Mouse (Mus musculus) heart, adult 2 months (tissue): ENCODE measurements at regions not wholly inside any gene's neighbourhood (a gene's known extent, or its start where the extent isn't known, plus 50 kb on each side); places are given as distances from the start of the nearest gene placed in this dataset.
"Not testable (repeated sequence)": the region's sequence is repeated elsewhere in the genome, so short reads cannot be mapped to it uniquely, and the experiment has no call there.

Experiments used
- DNase-seq, 2 experiments: peaks; one replicate each; pipeline ENCODE4 v3.0.0; 2021
- H3K27ac ChIP-seq: fragments of 200-600 bp; 2 replicates; pipeline ENCODE4 v1.8.1; 2022
- H3K27me3 ChIP-seq: fragments of 200-500 bp; 2 replicates; pipeline ENCODE4 v1.6.1; 2012; ENCODE audit warnings: mild to moderate bottlenecking, low read length, inconsistent platforms, mixed read lengths; ENCODE audit not compliant: control insufficient read depth, insufficient read depth
- H3K36me3 ChIP-seq: fragments of 200-500 bp; 2 replicates; pipeline ENCODE4 v1.6.1; 2012; ENCODE audit warnings: low read length, inconsistent platforms; ENCODE audit not compliant: control insufficient read depth, insufficient read depth
- H3K4me1 ChIP-seq: fragments of 200-500 bp; 2 replicates; pipeline ENCODE4 v1.6.1; 2011; ENCODE audit warnings: low read length; ENCODE audit not compliant: control insufficient read depth, insufficient read depth
- H3K4me3 ChIP-seq: fragments of 200-600 bp; 2 replicates; pipeline ENCODE4 v1.8.1; 2022
- H3K79me2 ChIP-seq: fragments of 200-500 bp; replicated peaks from 2 replicates; pipeline ENCODE4 v1.6.1; 2012; ENCODE audit warnings: mild to moderate bottlenecking, inconsistent platforms, low read length, moderate library complexity, mixed read lengths; ENCODE audit not compliant: control insufficient read depth, insufficient read depth
- H3K9ac ChIP-seq: fragments of 200-500 bp; 2 replicates; pipeline ENCODE4 v1.6.1; 2012; ENCODE audit warnings: low read depth, mild to moderate bottlenecking, control low read depth, inconsistent platforms, low read length, mixed read lengths
- CTCF ChIP-seq: fragments of 200-600 bp; IDR thresholded peaks from 2 replicates; pipeline ENCODE4 v1.8.1; 2022; ENCODE audit warnings: antibody characterized with exemption, mild to moderate bottlenecking, moderate library complexity
- EP300 ChIP-seq: fragments of 200-500 bp; IDR thresholded peaks from 2 replicates; pipeline ENCODE4 v1.6.1; 2011; ENCODE audit warnings: low read depth, low read length, control low read depth; ENCODE audit not compliant: insufficient read depth
- POLR2A ChIP-seq: fragments of 200-500 bp; IDR thresholded peaks from 2 replicates; pipeline ENCODE4 v1.6.1; 2011; ENCODE audit warnings: mild to moderate bottlenecking, low read depth, low read length, control low read depth; ENCODE audit not compliant: insufficient read depth
- WGBS: fragments of 180-500 bp; shearing (Covaris S2); methylation state at CpG from one replicate; pipeline ENCODE4 v1.1.7; 2018; 5-methylcytosine and 5-hydroxymethylcytosine counted together
- intact Hi-C: fragments of 180-260 bp; cut with DNase I; formaldehyde crosslinking; loops from one replicate; pipeline ENCODE4 v1.15.1; 2025
- microRNA-seq, 2 experiments: library from miRNA; unstranded; fragments of <30 nt; microRNA quantifications; one replicate each; pipeline ENCODE4 v1.2.0; 2021

DNA sequence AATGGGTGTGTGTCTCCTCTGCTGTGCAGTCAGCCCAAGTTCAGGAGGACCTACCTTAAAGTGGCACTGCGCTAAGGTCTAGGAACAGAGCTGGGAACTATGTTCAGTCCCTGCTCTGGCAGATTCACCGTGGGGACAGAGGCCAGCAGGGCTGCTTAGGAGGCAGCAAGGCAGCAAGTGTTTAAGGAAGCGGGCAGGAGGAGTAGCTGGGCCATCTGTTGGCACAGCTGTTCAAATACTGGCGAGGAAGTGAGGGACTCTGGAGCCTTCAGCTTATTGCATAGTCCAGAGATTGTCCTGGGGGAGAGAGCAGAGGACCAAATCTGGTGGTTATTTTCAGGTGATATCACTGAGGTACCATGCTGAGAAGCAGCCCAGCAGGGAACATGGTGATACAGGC lies 64.9 kb upstream of the Gadl1 start:
- no peak for DNase-seq
- no peak overlapping the region for H3K4me3 ChIP-seq
- no peaks in the 10 kb centered on the region for H3K36me3 ChIP-seq
- intact Hi-C loops, result no loop called here
- no peak overlapping the region for H3K27ac ChIP-seq
- H3K4me1 ChIP-seq, result no peaks in the 10 kb centered on the region
- no peak for TF ChIP-seq POLR2A
- no peak for TF ChIP-seq CTCF
- TF ChIP-seq EP300, result no peak
- WGBS, result 57% methylated on average over 4 of the region's 4 CpGs
- no peaks in the 10 kb centered on the region for H3K27me3 ChIP-seq
- no peaks in the 10 kb centered on the region for H3K79me2 ChIP-seq
- H3K9ac ChIP-seq, result no peak overlapping the region

DNA sequence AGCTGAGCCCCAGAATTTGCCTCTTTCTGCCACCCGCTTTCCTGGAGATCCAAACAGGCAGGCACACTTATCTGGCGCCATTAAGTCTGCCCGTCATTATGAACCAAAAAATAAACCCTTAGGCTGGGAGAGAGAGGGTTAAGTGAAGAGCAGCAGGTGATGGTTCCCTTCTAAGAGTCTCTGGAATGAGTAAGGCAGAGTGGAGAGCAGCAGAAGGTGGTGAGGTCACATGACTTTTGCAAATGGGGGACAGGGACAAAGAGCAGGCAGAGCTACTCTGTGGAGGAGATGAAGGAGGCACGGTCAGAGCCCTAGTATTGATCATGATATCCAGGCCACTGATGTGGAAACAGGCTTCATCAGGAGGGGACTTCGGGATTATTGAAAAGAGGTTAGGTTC lies 64.2 kb upstream of the Gadl1 start:
- no peaks in the 10 kb centered on the region for H3K36me3 ChIP-seq
- no peak overlapping the region for H3K9ac ChIP-seq
- no peaks in the 10 kb centered on the region for H3K27me3 ChIP-seq
- no peak overlapping the region for H3K27ac ChIP-seq
- TF ChIP-seq CTCF (no peak), EP300 (no peak), POLR2A (no peak)
- no peak overlapping the region for H3K4me3 ChIP-seq
- WGBS, result 83% methylated on average over 5 of the region's 5 CpGs
- no peaks in the 10 kb centered on the region for H3K4me1 ChIP-seq
- no peak for DNase-seq
- no peaks in the 10 kb centered on the region for H3K79me2 ChIP-seq
- intact Hi-C loops, result no loop called here

GRCm38 (mm10) chr9:115847289-115848074 lies 61.8 kb upstream of the Gadl1 start:
- Histone ChIP-seq H3K36me3 (no peaks in the 10 kb centered on the region), H3K4me3 (no peak overlapping the region), H3K27me3 (no peaks in the 10 kb centered on the region), H3K79me2 (no peaks in the 10 kb centered on the region), H3K9ac (no peak overlapping the region), H3K4me1 (no peaks in the 10 kb centered on the region), H3K27ac (no peak overlapping the region)
- TF ChIP-seq CTCF (no peak), POLR2A (no peak)
- intact Hi-C loops, result no loop called here
- no peak for DNase-seq
- WGBS, result 68% methylated on average over 12 of the region's 12 CpGs

- H3K36me3 ChIP-seq, H3K27me3 ChIP-seq, DNase-seq, H3K4me3 ChIP-seq, H3K4me1 ChIP-seq, H3K27ac ChIP-seq, H3K79me2 ChIP-seq, H3K9ac ChIP-seq, intact Hi-C loops: not testable (repeated sequence)
- WGBS, result 83% methylated on average over 5 of the region's 5 CpGs
Observed at GRCm38 (mm10) chr9:115853210-115853842, 55.9 kb upstream of the Gadl1 start.

DNA sequence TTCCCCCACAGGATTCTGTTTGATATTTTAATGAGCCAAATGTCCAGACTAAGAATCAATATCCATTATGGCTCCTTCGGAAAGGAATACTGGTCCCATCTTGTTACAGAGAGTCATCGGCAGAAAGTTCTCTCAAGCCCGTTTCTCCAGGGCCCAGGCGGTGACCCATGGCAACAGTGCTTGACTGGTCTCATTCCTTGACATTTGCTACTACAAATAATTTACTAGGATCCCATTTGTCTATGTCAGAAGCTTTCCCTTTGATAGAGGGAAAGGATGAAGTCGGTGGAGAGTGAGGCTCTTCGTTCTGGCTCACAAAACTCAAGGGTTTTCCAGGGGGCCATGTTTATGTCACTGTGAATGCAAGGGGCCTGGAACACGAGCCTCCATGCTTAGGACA lies 52.0 kb upstream of the Gadl1 start:
- Histone ChIP-seq H3K4me1 (no peaks in the 10 kb centered on the region), H3K27me3 (no peaks in the 10 kb centered on the region), H3K36me3 (no peaks in the 10 kb centered on the region), H3K79me2 (no peaks in the 10 kb centered on the region), H3K9ac (no peak overlapping the region), H3K27ac (no peak overlapping the region), H3K4me3 (no peak overlapping the region)
- TF ChIP-seq CTCF (no peak), POLR2A (no peak), EP300 (no peak)
- intact Hi-C loops, result no loop called here
- DNase-seq, result no peak
- 86% methylated on average over 7 of the region's 7 CpGs for whole genome bisulfite sequencing

GRCm38 (mm10) chr9:115858848-115859247 lies 50.4 kb upstream of the Gadl1 start:
- DNase-seq, result no peak
- Histone ChIP-seq H3K36me3 (no peaks in the 10 kb centered on the region), H3K27me3 (no peaks in the 10 kb centered on the region), H3K27ac (no peak overlapping the region), H3K9ac (no peak overlapping the region), H3K4me3 (no peak overlapping the region), H3K79me2 (no peaks in the 10 kb centered on the region), H3K4me1 (no peaks in the 10 kb centered on the region)
- intact Hi-C loops, result no loop called here
- TF ChIP-seq CTCF, result peak; percentile 30
- no peak for TF ChIP-seq POLR2A
- 48% methylated on average over 3 of the region's 3 CpGs for WGBS

Small RNAs in the stretch of these regions (microRNA-seq; reads per million reads assigned to microRNA genes)
- 0 reads per million in 2 experiments for gene Gm22243
- gene Gm25510, result 0 reads per million in 2 experiments
- gene Gm26303, result 0 reads per million in 2 experiments
- gene Mir467h, result 0 reads per million in 2 experiments
